Mouse (Mus musculus) gastrocnemius, postnatal 4 days (tissue): ENCODE measurements around the gene Rnf187. TPM values are rescaled to one million over a fixed set of nuclear protein-coding genes. Genes with fewer than 3 reads are reported as not detected.

Source experiments
- DNase-seq, 2 experiments: peaks; one replicate each; pipeline ENCODE4 v3.0.0; 2021 to 2022; ENCODE audit warnings: low spot score in 2 of 2, mixed read lengths in 2 of 2
- long read RNA-seq, 2 experiments: library from polyadenylated mRNA; stranded (forward); transcript quantifications; one replicate each; pipeline ENCODE4 v2.0.0; 2021
- total RNA-seq, 2 experiments: library from RNA; stranded (reverse); gene quantifications; 2 replicates each; pipeline ENCODE4 v1.2.3; 2021

The Rnf187 gene
- total RNA-seq = 100 to 1,000 TPM; 161 to 162 TPM
- long read RNA-seq, experiment 1, transcript Rnf187-201 (4 exons, 1,949 nt) = major isoform, 457 of 505 reads
- long read RNA-seq, experiment 1, partial matches to known transcripts = 21 of 505 reads
- long read RNA-seq, experiment 1, other reads (novel, unspliced or antisense) = 27 of 505 reads
- long read RNA-seq, experiment 2, transcript Rnf187-201 (4 exons, 1,949 nt) = major isoform, 531 of 597 reads
- long read RNA-seq, experiment 2, partial matches to known transcripts = 29 of 597 reads
- long read RNA-seq, experiment 2, other reads (novel, unspliced or antisense) = 37 of 597 reads

GRCm38 (mm10) chr11:58938322-58939087 lies at the start of gene Rnf187:
TSS of gene Rnf187 (minus strand) at chr11:58938916.
- DNase-seq = peak; percentile 83 to 90

GRCm38 (mm10) chr11:58985299-58985917 lies 46.7 kb upstream of the Rnf187 start:
- no peak for DNase-seq

- DNase-seq = no peak
Measured at GRCm38 (mm10) chr11:58984657-58985056, 45.9 kb upstream of the Rnf187 start.

- DNase-seq = no peak
Measured at GRCm38 (mm10) chr11:58983691-58984341, 45.1 kb upstream of the Rnf187 start.

- DNase-seq = no peak
Measured at GRCm38 (mm10) chr11:58982471-58983097, 43.9 kb upstream of the Rnf187 start.

GRCm38 (mm10) chr11:58981541-58982447 lies 43.1 kb upstream of the Rnf187 start:
- peak; percentile 42 to 80 for DNase-seq

- DNase-seq = no peak
Measured at GRCm38 (mm10) chr11:58980381-58980990, 41.8 kb upstream of the Rnf187 start.

- no peak for DNase-seq
Measured at GRCm38 (mm10) chr11:58979661-58980060, 40.9 kb upstream of the Rnf187 start.

- no peak for DNase-seq
Measured at GRCm38 (mm10) chr11:58979183-58979582, 40.5 kb upstream of the Rnf187 start.

- no peak for DNase-seq
Measured at GRCm38 (mm10) chr11:58978706-58979030, 40.0 kb upstream of the Rnf187 start.

- DNase-seq = peak; percentile 27 to 56
Measured at GRCm38 (mm10) chr11:58978027-58978705, 39.5 kb upstream of the Rnf187 start, which contains the start of gene Trim11. TSS of gene Trim11 (plus strand) at chr11:58978093.

- DNase-seq = no peak
Measured at GRCm38 (mm10) chr11:58977607-58978026, 38.9 kb upstream of the Rnf187 start.

GRCm38 (mm10) chr11:58977150-58977549 lies 38.4 kb upstream of the Rnf187 start:
- DNase-seq = no peak

- no peak for DNase-seq
Measured at GRCm38 (mm10) chr11:58974414-58974813, 35.7 kb upstream of the Rnf187 start.

- no peak for DNase-seq
Measured at GRCm38 (mm10) chr11:58971796-58972195, 33.1 kb upstream of the Rnf187 start.

- no peak for DNase-seq
Measured at GRCm38 (mm10) chr11:58970831-58971530, 32.3 kb upstream of the Rnf187 start.

GRCm38 (mm10) chr11:58969659-58970058 lies 30.9 kb upstream of the Rnf187 start:
- no peak for DNase-seq

GRCm38 (mm10) chr11:58969027-58969426 lies 30.3 kb upstream of the Rnf187 start:
- DNase-seq = no peak
